Mouse (Mus musculus): ENCODE data around the gene Slbp. TPM values are rescaled to one million over a fixed set of nuclear protein-coding genes. Genes with fewer than 3 reads are reported as not detected.

Slbp gene
- polyA plus RNA-seq, 1 experiment from 2014 or later: 208 TPM

Other genes starting within 250 kb of the Slbp start
- gene Nkx1-1, start 218.6 kb downstream of the Slbp start, polyA plus RNA-seq (2015; fragmentation: Nextera tagmentation; extraction: Ambion mirVana): not detected in 2 replicates
- gene Fam53a, start 22.9 kb downstream of the Slbp start, polyA plus RNA-seq (2015; fragmentation: Nextera tagmentation; extraction: Ambion mirVana): 52.9 and 53.9 TPM in 2 replicates
- gene Gm9903, start 22.6 kb downstream of the Slbp start, polyA plus RNA-seq (2015; fragmentation: Nextera tagmentation; extraction: Ambion mirVana): 0.17 and 0.58 TPM in 2 replicates
- 155 and 165 TPM in 2 replicates for gene Tacc3, start 5.6 kb upstream of the Slbp start, polyA plus RNA-seq (2015; fragmentation: Nextera tagmentation; extraction: Ambion mirVana)
- gene Tmem129, start 5.8 kb upstream of the Slbp start, polyA plus RNA-seq (2015; fragmentation: Nextera tagmentation; extraction: Ambion mirVana): 33.7 and 35.6 TPM in 2 replicates
- gene Fgfr3, start 69.1 kb upstream of the Slbp start, polyA plus RNA-seq (2015; fragmentation: Nextera tagmentation; extraction: Ambion mirVana): 25.3 and 29.2 TPM in 2 replicates
- 44.3 and 44.7 TPM in 2 replicates for gene Letm1, start 130.2 kb upstream of the Slbp start, polyA plus RNA-seq (2015; fragmentation: Nextera tagmentation; extraction: Ambion mirVana)
- 37.3 and 37.9 TPM in 2 replicates for gene Nsd2, start 168.2 kb upstream of the Slbp start, polyA plus RNA-seq (2015; fragmentation: Nextera tagmentation; extraction: Ambion mirVana)